Mouse (Mus musculus) heart, embryonic 14.5 days (tissue): Measurements from ENCODE around the gene Rai14. TPM values are rescaled to one million over a fixed set of nuclear protein-coding genes. Genes with fewer than 3 reads are reported as not detected.

Experiments used
- ATAC-seq: fragments of 200-750 bp; cut with Nextera tagmentation; 2 replicates; pipeline ENCODE4 v1.8.0; 2017; ENCODE audit warnings: low read depth, moderate TSS enrichment; ENCODE audit not compliant: insufficient number of reproducible peaks, insufficient read depth, low FRiP score
- H3K27ac ChIP-seq, 2 experiments: fragments of 200-500 bp in 1 of 2; fragments of 300-500 bp in 1 of 2; sonication (generic) in 1 of 2; replicated peaks in 1 of 2; 2 replicates each; pipeline ENCODE4 v1.5.1; 2012 to 2014; ENCODE audit warnings: low read depth in 2 of 2, low read length in 2 of 2, control low read depth in 1 of 2, mild to moderate bottlenecking in 1 of 2, mixed read lengths in 1 of 2; ENCODE audit not compliant: control insufficient read depth in 1 of 2, insufficient read depth in 1 of 2
- H3K27me3 ChIP-seq: fragments of 300-500 bp; sonication (generic); 2 replicates; pipeline ENCODE4 v1.6.1; 2014; ENCODE audit warnings: mild to moderate bottlenecking, low read length, control low read depth; ENCODE audit not compliant: control insufficient read depth, insufficient read depth
- H3K36me3 ChIP-seq: fragments of 300-500 bp; sonication (generic); 2 replicates; pipeline ENCODE4 v1.6.1; 2014; ENCODE audit warnings: mild to moderate bottlenecking, control low read depth, low read length, mixed read lengths; ENCODE audit not compliant: control insufficient read depth, insufficient read depth
- H3K4me1 ChIP-seq, 2 experiments: fragments of 200-500 bp in 1 of 2; fragments of 300-500 bp in 1 of 2; sonication (generic) in 1 of 2; 2 replicates each; pipeline ENCODE4 v1.6.1; 2012 to 2014; ENCODE audit warnings: low read length in 2 of 2, control low read depth in 1 of 2, mixed read lengths in 1 of 2; ENCODE audit not compliant: control insufficient read depth in 2 of 2, insufficient read depth in 2 of 2
- H3K4me2 ChIP-seq: fragments of 300-500 bp; sonication (generic); 2 replicates; pipeline ENCODE4 v1.6.1; 2014; ENCODE audit warnings: mild to moderate bottlenecking, low read length
- H3K4me3 ChIP-seq, 2 experiments: fragments of 200-500 bp in 1 of 2; fragments of 300-500 bp in 1 of 2; sonication (generic) in 1 of 2; 2 replicates each; pipeline ENCODE4 v1.5.1; 2012 to 2014; ENCODE audit warnings: low read length in 2 of 2, mild to moderate bottlenecking in 2 of 2, control low read depth in 1 of 2, low read depth in 1 of 2, moderate library complexity in 1 of 2; ENCODE audit not compliant: control insufficient read depth in 1 of 2, insufficient read depth in 1 of 2
- H3K9ac ChIP-seq: fragments of 300-500 bp; sonication (generic); 2 replicates; pipeline ENCODE4 v1.6.1; 2014; ENCODE audit warnings: mild to moderate bottlenecking, low read length
- H3K9me3 ChIP-seq: fragments of 300-500 bp; sonication (generic); 2 replicates; pipeline ENCODE4 v1.6.1; 2016; ENCODE audit warnings: low read length, control low read depth; ENCODE audit not compliant: control insufficient read depth
- WGBS: fragments of 180-500 bp; shearing (Covaris S2); extraction: QIAGEN DNeasy Blood & Tissue Kit; methylation state at CpG from one replicate; pipeline ENCODE4 v1.1.7; 2014; 5-methylcytosine and 5-hydroxymethylcytosine counted together
- polyA plus RNA-seq: library from polyadenylated mRNA; unstranded; fragments of >200 nt; fragmentation: Nextera tagmentation; extraction: Ambion mirVana; gene quantifications from 2 replicates; pipeline ENCODE4 v1.2.1, GENCODE M21; 2014

The Rai14 gene
- polyA plus RNA-seq, 1 experiment from 2014 or later, result 12.9 TPM

DNA sequence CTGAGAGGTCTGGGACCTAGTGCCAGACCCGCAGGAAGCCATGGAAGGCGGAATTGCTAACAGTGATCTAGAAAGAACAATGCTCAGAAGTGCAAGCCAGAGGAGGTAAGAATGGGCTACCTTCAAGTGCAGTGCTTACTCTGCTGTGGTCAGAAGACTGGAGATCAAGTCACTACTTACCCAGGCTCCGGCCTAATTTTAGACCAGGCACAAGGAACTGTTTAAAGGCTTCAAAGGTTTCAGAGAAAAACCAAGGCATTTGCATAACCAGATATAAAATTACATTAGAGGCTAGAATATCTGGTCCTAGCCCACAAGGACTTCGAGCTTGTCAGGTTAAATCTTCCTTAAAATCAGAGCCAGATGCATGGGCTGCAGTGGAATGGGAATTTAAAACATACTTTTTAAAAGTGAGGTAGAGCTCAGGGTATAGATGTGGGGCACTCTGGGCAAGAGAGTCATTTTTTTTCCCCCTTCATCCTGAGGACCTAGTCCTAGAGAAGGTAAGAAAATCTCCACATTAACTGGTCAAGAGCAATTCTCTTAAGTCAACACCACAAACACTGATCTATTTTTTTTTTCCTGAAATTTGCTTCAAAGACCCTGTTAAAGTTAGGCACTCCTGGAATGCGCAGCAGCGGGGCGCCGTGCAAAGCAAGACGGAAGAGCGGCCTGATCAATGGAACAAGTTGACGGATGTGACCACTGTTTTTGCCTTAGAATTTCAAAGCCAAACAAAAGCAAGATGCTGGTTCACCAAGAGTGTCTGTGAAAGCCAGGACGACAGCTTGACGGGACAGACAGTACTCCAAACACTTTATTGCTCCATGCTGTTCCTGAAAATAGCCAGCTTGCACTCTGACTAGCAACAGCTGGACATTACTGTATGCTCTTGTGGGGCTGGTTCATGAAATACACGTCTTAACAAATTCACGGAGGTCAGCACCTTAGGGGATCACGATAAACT, 115.9 kb downstream of the Rai14 start:
- Histone ChIP-seq H3K4me1 (peaks cover 0 to 4% of the 10 kb centered on the region in 2 experiments; a peak in 1 of 4 replicates), H3K4me2 (no peak overlapping the region), H3K4me3 (no peak overlapping the region), H3K27ac (peak overlapping the region in 1 of 2 experiments; percentile 3; a peak in 1 of 4 replicates), H3K36me3 (no peaks in the 10 kb centered on the region), H3K9ac (no peak overlapping the region), H3K9me3 (no peaks in the 10 kb centered on the region), H3K27me3 (no peaks in the 10 kb centered on the region)
- no peak for ATAC-seq
- 54% methylated on average over 16 of the region's 16 CpGs for WGBS

DNA sequence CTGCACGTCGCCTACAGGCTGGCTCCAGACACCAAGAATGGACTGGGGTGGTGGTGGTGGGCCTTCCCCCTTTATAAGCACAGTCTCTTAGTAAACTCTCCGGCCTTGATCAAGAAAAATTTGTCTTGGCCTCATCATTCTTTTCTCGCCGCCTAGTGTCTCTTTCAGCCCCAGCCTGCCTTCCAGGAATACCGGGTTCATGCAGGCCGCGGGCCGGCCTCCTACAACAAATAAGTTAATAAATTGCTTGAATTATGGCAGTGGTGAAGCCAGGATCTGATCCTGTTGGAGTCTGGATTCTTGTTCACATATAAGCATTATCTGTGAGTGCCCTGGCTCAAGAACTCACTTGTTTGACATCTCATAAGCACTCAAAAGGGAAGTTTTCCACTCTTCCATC, 117.6 kb downstream of the Rai14 start:
- WGBS, result 91% methylated on average over 9 of the region's 9 CpGs
- Histone ChIP-seq H3K27ac (no peak overlapping the region), H3K9me3 (no peaks in the 10 kb centered on the region), H3K9ac (no peak overlapping the region), H3K36me3 (no peaks in the 10 kb centered on the region), H3K4me2 (no peak overlapping the region), H3K4me3 (no peak overlapping the region), H3K27me3 (no peaks in the 10 kb centered on the region), H3K4me1 (peaks cover 0 to 4% of the 10 kb centered on the region in 2 experiments; a peak in 1 of 4 replicates)
- ATAC-seq, result no peak

DNA sequence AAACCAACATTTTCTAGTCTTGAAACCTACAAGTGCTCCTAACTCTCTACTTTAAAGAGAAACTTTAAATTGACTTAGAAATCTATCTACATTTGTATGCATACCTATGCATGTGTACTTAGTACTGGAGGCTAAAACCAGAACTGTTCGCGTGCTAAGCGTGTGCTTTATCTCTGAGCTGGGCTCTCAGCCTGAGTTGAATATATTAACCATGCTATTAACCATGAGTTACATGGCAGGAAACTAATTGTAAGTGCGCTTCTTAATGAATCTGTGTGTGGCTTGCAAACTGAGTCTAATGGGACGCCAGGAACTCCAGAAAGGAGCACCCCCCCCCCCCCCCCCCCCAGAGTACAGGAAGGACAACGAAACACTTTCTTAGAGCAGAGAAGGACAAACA, 119.0 kb downstream of the Rai14 start:
- H3K36me3 ChIP-seq, result no peaks in the 10 kb centered on the region
- H3K9me3 ChIP-seq, result no peaks in the 10 kb centered on the region
- H3K27me3 ChIP-seq, result no peaks in the 10 kb centered on the region
- no peak overlapping the region for H3K27ac ChIP-seq
- H3K4me2 ChIP-seq, result no peak overlapping the region
- WGBS, result 86% methylated on average over 6 of the region's 6 CpGs
- no peak for ATAC-seq
- H3K4me3 ChIP-seq, result no peak overlapping the region
- peaks cover 0 to 4% of the 10 kb centered on the region in 2 experiments; a peak in 1 of 4 replicates for H3K4me1 ChIP-seq
- no peak overlapping the region for H3K9ac ChIP-seq

DNA sequence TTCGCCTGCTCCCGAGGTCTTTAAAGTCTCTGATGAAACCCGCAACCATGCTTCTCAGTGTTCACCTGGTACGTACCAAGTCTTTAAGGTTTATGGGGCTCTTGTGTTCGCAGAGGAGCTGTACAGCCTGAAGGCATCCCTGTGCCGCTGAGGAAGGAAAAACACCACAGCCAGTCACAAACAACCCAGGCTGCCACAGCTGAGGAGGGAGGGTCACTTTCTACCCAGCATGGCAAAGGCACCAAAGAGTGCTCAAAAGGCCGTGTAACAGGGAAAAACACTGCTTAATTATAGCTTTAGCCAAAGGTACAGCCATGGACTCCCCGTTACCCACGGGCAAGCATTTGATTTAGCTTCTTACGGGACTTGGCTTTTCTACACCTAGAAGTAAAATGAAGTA, 119.5 kb downstream of the Rai14 start:
- Histone ChIP-seq H3K27me3 (no peaks in the 10 kb centered on the region), H3K4me2 (no peak overlapping the region), H3K4me1 (peaks cover 0 to 4% of the 10 kb centered on the region in 2 experiments; a peak in 1 of 4 replicates), H3K4me3 (no peak overlapping the region), H3K9ac (no peak overlapping the region), H3K36me3 (no peaks in the 10 kb centered on the region), H3K9me3 (no peaks in the 10 kb centered on the region), H3K27ac (no peak overlapping the region)
- WGBS, result 86% methylated on average over 10 of the region's 10 CpGs
- no peak for ATAC-seq

DNA sequence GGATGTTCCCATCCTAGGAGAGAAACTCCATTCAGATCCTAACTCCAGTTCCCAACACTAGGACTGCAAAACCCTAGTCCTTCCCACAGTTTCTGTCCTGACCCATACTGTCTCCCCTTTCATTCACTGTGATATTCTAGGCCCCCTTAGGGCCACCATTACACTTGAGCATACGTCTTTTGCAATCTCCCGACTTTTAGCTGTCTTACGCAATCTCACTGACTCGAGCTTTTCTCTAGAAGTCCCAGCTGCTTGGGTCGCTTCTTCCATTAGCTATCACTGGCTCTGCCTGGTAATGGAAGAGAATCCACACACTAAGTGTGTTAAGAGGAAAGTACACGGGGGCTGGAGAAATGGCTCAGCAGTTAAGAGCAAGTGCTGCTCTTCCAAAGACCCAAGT, 121.3 kb downstream of the Rai14 start:
- Histone ChIP-seq H3K4me3 (no peak overlapping the region), H3K36me3 (0 out of 2 replicates have a peak, but pooled peaks cover 8% of the 10 kb centered on the region), H3K27ac (no peak overlapping the region), H3K27me3 (no peaks in the 10 kb centered on the region), H3K9me3 (no peaks in the 10 kb centered on the region), H3K9ac (no peak overlapping the region), H3K4me1 (no peaks in the 10 kb centered on the region; a peak in 1 of 4 replicates), H3K4me2 (no peak overlapping the region)
- 69% methylated on average over 6 of the region's 6 CpGs for WGBS
- no peak for ATAC-seq

DNA sequence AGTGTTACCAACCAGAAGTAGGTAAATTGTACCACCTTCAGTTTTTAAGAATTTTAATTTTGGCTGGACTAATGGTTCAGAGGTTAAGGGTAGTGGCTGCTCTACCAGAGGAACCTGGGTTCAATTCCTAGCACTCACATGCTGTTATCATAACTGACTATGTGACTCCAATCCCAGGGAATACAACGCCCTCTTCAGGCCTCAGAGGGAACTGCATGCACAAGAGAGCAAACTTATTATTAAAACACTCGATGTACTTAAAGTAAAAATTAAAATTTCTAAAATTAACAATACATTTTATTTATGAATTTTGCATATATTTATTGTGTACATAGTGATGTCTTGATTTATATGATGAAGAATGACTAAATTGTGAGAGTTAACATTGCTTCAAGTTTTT, 127.9 kb downstream of the Rai14 start:
- no peak overlapping the region for H3K4me2 ChIP-seq
- H3K4me1 ChIP-seq, result no peaks in the 10 kb centered on the region
- no peaks in the 10 kb centered on the region for H3K27me3 ChIP-seq
- no peak overlapping the region for H3K27ac ChIP-seq
- 79% methylated on average over 2 of the region's 2 CpGs for WGBS
- ATAC-seq, result no peak
- no peak overlapping the region for H3K4me3 ChIP-seq
- 0 out of 2 replicates have a peak, but pooled peaks cover 29% of the 10 kb centered on the region for H3K36me3 ChIP-seq
- H3K9me3 ChIP-seq, result no peaks in the 10 kb centered on the region
- H3K9ac ChIP-seq, result no peak overlapping the region

DNA sequence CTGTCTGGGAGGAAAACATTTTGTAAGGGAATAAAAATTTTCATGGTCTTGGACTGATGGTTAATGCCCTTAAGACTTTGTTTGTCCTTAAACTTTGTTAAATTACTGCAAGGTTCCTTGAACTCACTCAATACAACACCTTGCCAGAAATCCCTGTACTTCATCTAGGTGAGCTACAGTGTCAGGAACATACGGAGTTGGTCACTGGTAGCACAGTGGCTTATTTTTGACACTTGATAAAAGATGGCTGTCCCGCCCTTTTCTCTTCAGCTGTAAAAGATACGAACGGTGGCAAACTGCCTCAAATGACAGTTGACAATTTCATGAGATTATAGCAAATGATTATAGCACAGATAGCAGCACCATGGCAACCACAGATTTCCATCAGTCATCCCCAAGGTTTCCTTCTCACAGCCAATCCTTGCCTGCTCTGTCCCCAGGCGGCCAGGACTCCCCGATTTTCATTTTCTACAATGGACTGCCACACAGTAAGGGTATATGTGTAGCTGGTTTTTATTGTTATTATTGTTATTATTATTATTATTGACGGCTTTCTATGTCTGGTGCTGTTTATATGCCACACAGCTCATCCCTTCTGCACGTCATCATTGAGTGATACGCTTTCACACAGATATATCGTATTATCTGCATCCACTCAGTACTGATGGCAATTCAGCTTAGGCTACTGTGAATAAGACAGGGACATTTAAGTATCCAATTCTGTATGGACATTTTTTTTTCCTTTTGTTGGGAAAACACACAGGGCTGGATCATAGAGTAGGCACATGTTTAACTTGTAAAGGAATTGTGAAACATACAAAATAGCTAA, 129.9 kb downstream of the Rai14 start:
- 0 out of 2 replicates have a peak, but pooled peaks cover 29% of the 10 kb centered on the region for H3K36me3 ChIP-seq
- 78% methylated on average over 10 of the region's 10 CpGs for WGBS
- H3K27me3 ChIP-seq, result no peaks in the 10 kb centered on the region
- no peak overlapping the region for H3K4me2 ChIP-seq
- H3K27ac ChIP-seq, result no peak overlapping the region
- H3K9ac ChIP-seq, result no peak overlapping the region
- no peaks in the 10 kb centered on the region for H3K9me3 ChIP-seq
- H3K4me1 ChIP-seq, result no peaks in the 10 kb centered on the region
- ATAC-seq, result no peak
- H3K4me3 ChIP-seq, result no peak overlapping the region
